Mouse (Mus musculus) bone marrow, adult 2 months (tissue): ENCODE measurements at regions not wholly inside any gene's neighbourhood (a gene's known extent, or its start where the extent isn't known, plus 50 kb on each side); places are given as distances from the start of the nearest gene placed in this dataset.

Source experiments
- CTCF ChIP-seq: fragments of 200-500 bp; IDR thresholded peaks from 2 replicates; pipeline ENCODE4 v1.5.1; 2011; ENCODE audit warnings: low read length, control low read depth; ENCODE audit not compliant: control insufficient read depth, insufficient read depth
- POLR2A ChIP-seq: fragments of 200-500 bp; IDR thresholded peaks from 2 replicates; pipeline ENCODE4 v1.6.1; 2011; ENCODE audit warnings: low read depth, mild to moderate bottlenecking, control low read depth, low read length, borderline replicate concordance; ENCODE audit not compliant: control insufficient read depth

DNA sequence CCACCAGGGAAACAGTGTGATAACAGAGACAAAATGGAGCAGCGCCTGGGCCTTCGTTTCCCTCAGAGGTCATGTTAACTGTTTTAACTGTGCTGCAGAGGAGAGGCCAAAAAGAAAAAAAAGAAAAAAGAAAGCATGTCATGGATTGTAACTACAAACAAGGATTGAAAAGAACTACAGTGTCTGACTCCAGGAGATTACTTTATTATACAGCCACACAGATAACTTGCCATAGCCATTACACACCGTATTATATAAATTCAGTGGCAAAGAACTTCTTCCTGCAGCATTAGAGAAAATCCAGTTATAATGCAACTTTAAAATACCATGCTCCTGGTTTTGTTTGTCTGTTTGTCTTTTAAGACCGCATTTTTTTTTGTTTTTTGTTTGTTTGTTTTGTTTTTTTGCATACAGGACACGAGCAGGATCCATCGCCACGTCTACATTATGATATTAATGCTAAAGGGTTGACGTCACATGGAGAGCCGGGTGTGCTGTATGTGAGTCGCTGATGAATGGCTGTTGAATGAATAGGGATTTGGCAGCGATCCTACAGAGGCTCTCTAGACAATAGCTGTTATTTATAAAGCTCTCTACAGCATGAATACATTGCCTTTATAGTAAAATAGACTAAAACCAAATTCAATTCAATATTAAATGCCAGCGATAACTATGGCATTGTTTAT, 126.4 kb upstream of the Ift57 start:
- TF ChIP-seq CTCF (no peak), POLR2A (no peak)
